Comparison of ENCODE assay signal across 25 mouse cellular contexts in genomic region chr5:127607507-127607906, GRCm38 (mm10). TPM values are rescaled to one million over a fixed set of nuclear protein-coding genes. Genes with fewer than 3 reads are reported as not detected.
DNase-seq lines count a peak whose midpoint lies in the region; ATAC-seq and TF ChIP-seq lines count a peak whose summit lies in the region.
"Had no signal": no experiment of that assay in that cellular context is flagged by ENCODE, and none has a peak within 500 bp of the region (broad histone marks: within the 10 kb centered on the region; RNA-seq: fewer than 3 reads in every experiment).

No protein-coding gene starts in this region.

- no peak for TF ChIP-seq CTCF in cerebellum, adult 2 months (IDR thresholded peaks at IDR 0.05; ENCODE audit: borderline replicate concordance, insufficient read depth, low read depth, low read length)
- TF ChIP-seq CTCF in liver, adult 2 months (IDR thresholded peaks at IDR 0.05; ENCODE audit: low read depth, low read length) = no peak
- no peak for TF ChIP-seq CTCF in cortical plate, adult 2 months (IDR thresholded peaks at IDR 0.05; ENCODE audit: extremely low read depth, insufficient read depth, low read length)

- H3K27me3 ChIP-seq in cerebellum, adult 2 months (ENCODE audit: control insufficient read depth, insufficient read depth, low read length) = no peaks in the 10 kb centered on the region
- H3K27me3 ChIP-seq in heart, embryonic 11.5 days (ENCODE audit: control insufficient read depth, insufficient read depth, low read length) = no peaks in the 10 kb centered on the region
- no peaks in the 10 kb centered on the region for H3K27me3 ChIP-seq in liver, adult 2 months (ENCODE audit: control insufficient read depth, insufficient read depth, low read length)
- H3K27me3 ChIP-seq: embryonic facial prominence, embryonic 12.5 days; forebrain, embryonic 12.5 days; heart, embryonic 13.5 days; hindbrain, embryonic 15.5 days had no signal

- WGBS in cerebellum, adult 2 months = 81% methylated on average over 2 of the region's 2 CpGs
- 93% methylated on average over 2 of the region's 2 CpGs for WGBS in heart, embryonic 11.5 days (ENCODE audit: insufficient replicate concordance)
- WGBS in liver, adult 2 months = 83% methylated on average over 2 of the region's 2 CpGs

- H3K79me2 ChIP-seq in liver, adult 2 months (ENCODE audit: control insufficient read depth, insufficient read depth, low read length) = peaks cover 30% of the 10 kb centered on the region

- no peak for DNase-seq in cerebellum, adult 2 months
- DNase-seq in cerebellum, postnatal 14 days = no peak
- DNase-seq in heart, adult 8-10 months (ENCODE audit: low spot score) = peak; percentile 33
- no peak for DNase-seq in liver, adult 2 months (ENCODE audit: extremely low read depth, low read depth, low spot score)
- DNase-seq in liver = no peak
- no peak for DNase-seq in adrenal gland, postnatal 10 days
- DNase-seq: adrenal gland, adult 8-10 months; B cell, adult 2 months; cerebellum, adult 18-20 months; cerebellum, postnatal 10 days; gastrocnemius, postnatal 36 days; heart, adult 2 months had no signal

- ATAC-seq in heart, embryonic 11.5 days (replicated peaks; ENCODE audit: insufficient number of reproducible peaks, low FRiP score, low TSS enrichment) = no peak
- ATAC-seq: CD4-positive, CD25-positive, alpha-beta regulatory T cell, adult 4 months; forebrain, embryonic 16.5 days; intestine, embryonic 16.5 days had no signal

- H3K36me3 ChIP-seq in heart, embryonic 11.5 days (ENCODE audit: control insufficient read depth, insufficient read depth, low read length) = 0 out of 2 replicates have a peak, but pooled peaks cover 5% of the 10 kb centered on the region
- H3K36me3 ChIP-seq in liver, adult 2 months (ENCODE audit: control insufficient read depth, insufficient read depth, low read length) = peaks cover 51% of the 10 kb centered on the region

- no peak overlapping the region for H3K9ac ChIP-seq in heart, embryonic 11.5 days (ENCODE audit: low read depth, low read length)
- H3K9ac ChIP-seq in liver, adult 2 months (ENCODE audit: low read depth, low read length) = no peak overlapping the region
- H3K9ac ChIP-seq: embryonic facial prominence, embryonic 12.5 days; forebrain, embryonic 12.5 days; heart, embryonic 13.5 days; hindbrain, embryonic 15.5 days had no signal

- no peak overlapping the region for H3K4me2 ChIP-seq in heart, embryonic 11.5 days
- H3K4me2 ChIP-seq: embryonic facial prominence, embryonic 12.5 days; forebrain, embryonic 12.5 days; heart, embryonic 13.5 days; hindbrain, embryonic 15.5 days had no signal

- H3K9me3 ChIP-seq in heart, embryonic 11.5 days (replicated peaks; ENCODE audit: control insufficient read depth, low read length) = no peaks in the 10 kb centered on the region
- H3K9me3 ChIP-seq: embryonic facial prominence, embryonic 12.5 days; forebrain, embryonic 12.5 days; G1E; heart, embryonic 13.5 days; hindbrain, embryonic 15.5 days had no signal

- H3K4me1 ChIP-seq in cerebellum, adult 2 months (ENCODE audit: control insufficient read depth, insufficient read depth, low read length) = peaks cover 6% of the 10 kb centered on the region
- peaks cover 29% of the 10 kb centered on the region for H3K4me1 ChIP-seq in heart, embryonic 11.5 days (ENCODE audit: control insufficient read depth, insufficient read depth, low read length)
- peaks cover 19% of the 10 kb centered on the region for H3K4me1 ChIP-seq in liver, adult 2 months (ENCODE audit: control insufficient read depth, insufficient read depth, low read length)
- H3K4me1 ChIP-seq in cortical plate, adult 2 months (ENCODE audit: control insufficient read depth, insufficient read depth, low read length) = peaks cover 13% of the 10 kb centered on the region
- H3K4me1 ChIP-seq: embryonic facial prominence, embryonic 12.5 days had no signal

- no peak for TF ChIP-seq POLR2A in cerebellum, adult 2 months (IDR thresholded peaks at IDR 0.05; ENCODE audit: borderline replicate concordance, insufficient read depth, low read length)
- no peak for TF ChIP-seq POLR2A in liver, adult 2 months (IDR thresholded peaks at IDR 0.05; ENCODE audit: extremely low read depth, insufficient read depth, low read length)
- no peak for TF ChIP-seq POLR2A in cortical plate, adult 2 months (IDR thresholded peaks at IDR 0.05; ENCODE audit: extremely low read depth, insufficient read depth, low read length)

- no peak overlapping the region for H3K4me3 ChIP-seq in cerebellum, adult 2 months (replicated peaks; ENCODE audit: insufficient read depth, low read depth, low read length)
- H3K4me3 ChIP-seq in heart, embryonic 11.5 days (ENCODE audit: low read depth, low read length) = no peak overlapping the region
- H3K4me3 ChIP-seq in liver, adult 2 months (ENCODE audit: insufficient read depth, low read depth, low read length) = no peak overlapping the region
- no peak overlapping the region for H3K4me3 ChIP-seq in cortical plate, adult 2 months (ENCODE audit: insufficient read depth, low read length)
- H3K4me3 ChIP-seq: embryonic facial prominence, embryonic 12.5 days; forebrain, embryonic 12.5 days; heart, adult 2 months; heart, embryonic 13.5 days; hindbrain, embryonic 15.5 days had no signal

- 0 out of 2 replicates have a peak overlapping the region, but pooled peaks have one; percentile 16 for H3K27ac ChIP-seq in cerebellum, adult 2 months (ENCODE audit: insufficient read depth, low read length)
- H3K27ac ChIP-seq in heart, embryonic 11.5 days (ENCODE audit: low read depth, low read length) = no peak overlapping the region
- H3K27ac ChIP-seq in liver, adult 2 months (replicated peaks; ENCODE audit: insufficient read depth, low read depth, low read length) = 0 out of 2 replicates have a peak overlapping the region, but pooled peaks have one; percentile 2
- H3K27ac ChIP-seq in cortical plate, adult 2 months (ENCODE audit: insufficient read depth, low read length) = peak overlapping the region; percentile 85
- H3K27ac ChIP-seq: embryonic facial prominence, embryonic 12.5 days; forebrain, embryonic 12.5 days; heart, adult 2 months; heart, embryonic 13.5 days; hindbrain, embryonic 15.5 days had no signal

RNA-seq across cellular contexts. Expression of gene Glt1d1, which starts 24.6 kb away (rescaled TPM):
- polyA plus RNA-seq in cerebellum, adult 2 months (2012; rRNA removed) = 13.8 and 16.0 TPM in 2 replicates
- total RNA-seq in heart, adult 8-10 months (2022) = not detected
- polyA plus RNA-seq in heart, embryonic 11.5 days (2014; fragmentation: Nextera tagmentation; extraction: Ambion mirVana) = 0.04 TPM in 1 of 2 replicates, not detected in the other
- total RNA-seq in liver, adult 2 months (2014; rRNA removed) = 35.4 and 38.2 TPM in 2 replicates
- polyA plus RNA-seq in liver, adult 2 months (2012; rRNA removed) = 9.7 and 14.4 TPM in 2 replicates
- 20.5 and 20.9 TPM in 2 replicates for polyA plus RNA-seq in cortical plate, adult 2 months (2012; rRNA removed)
- total RNA-seq in adrenal gland, postnatal 10 days (2021) = 1 to 10 TPM; 1.5 to 3.7 TPM
- total RNA-seq: common myeloid progenitor, adult 5-6 weeks; gastrocnemius, adult 18-20 months; gastrocnemius, postnatal 36 days; heart, adult 2 months had no signal
- polyA plus RNA-seq: CD4-positive, CD25-positive, alpha-beta regulatory T cell, adult 4 months; G1E; heart, adult 2 months; heart, embryonic 13.5 days; heart, postnatal 0 days had no signal

RNA-seq across cellular contexts. Expression of gene Slc15a4, which starts 25.2 kb away (rescaled TPM):
- polyA plus RNA-seq in cerebellum, adult 2 months (2012; rRNA removed) = 24.2 and 24.9 TPM in 2 replicates
- 10 to 100 TPM; 10.9 to 17.4 (median 13.9) TPM for total RNA-seq in heart, adult 8-10 months (2022)
- 13.6 and 13.8 TPM in 2 replicates for polyA plus RNA-seq in heart, embryonic 11.5 days (2014; fragmentation: Nextera tagmentation; extraction: Ambion mirVana)
- total RNA-seq in liver, adult 2 months (2014; rRNA removed) = 46.7 and 51.9 TPM in 2 replicates
- polyA plus RNA-seq in liver, adult 2 months (2012; rRNA removed) = 22.4 and 26.8 TPM in 2 replicates
- 21.3 and 32.0 TPM in 2 replicates for polyA plus RNA-seq in cortical plate, adult 2 months (2012; rRNA removed)
- 10 to 100 TPM; 16.7 to 17.3 TPM for total RNA-seq in adrenal gland, postnatal 10 days (2021)

Comparison
In these comparisons a context has a peak if more than half of its experiments do, and no peak if none do; other contexts are left out.
1. RNA of gene Glt1d1, which starts 24.6 kb away (polyA plus RNA-seq): 20.5 to 20.9 TPM in cortical plate, adult 2 months, 13.8 to 16.0 TPM in cerebellum, adult 2 months and 9.7 to 14.4 TPM in liver, adult 2 months; 0.04 TPM in heart, embryonic 11.5 days; every median in the first group is over 10 times any median in the second.